Mouse (Mus musculus) frontal cortex, postnatal 10 days (tissue): ENCODE measurements around the gene Vmn2r29.
"Not testable (repeated sequence)": the region's sequence is repeated elsewhere in the genome, so short reads cannot be mapped to it uniquely, and the experiment has no call there.

Experiments used
- DNase-seq, 2 experiments: peaks; one replicate each; pipeline ENCODE4 v3.0.0; 2022; ENCODE audit warnings: low spot score in 2 of 2, mixed read lengths in 1 of 2

The Vmn2r29 gene

GRCm38 (mm10) chr7:7247228-7247627 lies at the start of gene Vmn2r29:
Gene Vmn2r29, minus strand, starts transcription at chr7:7247328.
- not testable (repeated sequence) for DNase-seq

GRCm38 (mm10) chr7:7295595-7295994 lies 48.5 kb upstream of the Vmn2r29 start:
- peak; percentile 46 to 52 for DNase-seq

GRCm38 (mm10) chr7:7281383-7281782 lies 34.3 kb upstream of the Vmn2r29 start:
- DNase-seq = no peak

DNA sequence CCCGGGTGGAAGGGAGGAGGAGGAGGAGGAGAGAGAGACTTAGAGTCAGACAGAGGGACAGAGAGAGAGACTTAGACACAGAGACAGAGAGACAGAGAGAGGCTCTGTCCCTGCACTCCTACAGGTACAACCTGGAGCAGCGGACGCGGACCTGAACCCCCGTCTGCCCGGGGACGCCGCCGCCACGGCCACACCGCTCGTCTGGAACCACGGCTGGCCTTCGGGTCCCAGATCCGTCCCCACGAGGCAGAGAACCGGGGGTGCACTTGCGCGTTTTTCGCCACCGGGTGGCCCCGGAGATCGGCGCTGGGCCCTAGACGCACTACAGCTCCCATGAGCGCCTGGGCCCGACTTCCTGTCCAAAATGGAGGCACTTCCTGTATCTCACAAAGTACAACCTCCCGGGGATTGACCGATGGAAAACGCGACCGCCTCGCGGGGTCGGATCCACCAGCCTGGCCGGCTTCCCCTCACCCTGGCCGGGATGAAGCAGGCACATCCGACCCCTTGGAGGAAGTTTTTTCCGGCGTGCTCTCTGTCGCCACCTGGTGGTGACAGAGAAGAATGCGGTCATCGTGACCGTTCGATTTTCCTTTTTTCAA lies 30.9 kb upstream of the Vmn2r29 start, which contains the start of gene Gm45844:
Gene Gm45844 (minus strand): TSS at position 324 of the 602 bp plus-strand sequence.
- DNase-seq = peak; percentile 91 to 92

DNA sequence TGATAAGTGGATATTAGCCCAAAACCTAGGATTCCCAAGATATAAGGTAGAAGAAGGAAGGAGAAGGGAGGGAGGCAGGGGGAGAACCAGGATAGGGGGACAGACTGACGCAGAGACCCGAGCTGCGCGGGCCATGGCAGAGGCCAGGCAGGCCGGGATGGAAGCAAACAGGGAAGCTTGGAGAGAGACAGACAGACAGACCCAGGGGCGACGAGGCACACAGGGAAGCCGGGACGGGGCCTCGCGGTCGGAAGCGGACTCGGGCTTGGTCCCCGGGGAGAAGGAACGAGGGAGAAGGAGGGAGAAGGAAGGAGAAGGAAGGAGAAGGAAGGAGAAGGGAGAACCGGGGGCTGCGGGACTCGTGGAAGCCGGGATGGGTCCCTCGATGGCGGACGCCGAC lies 30.4 kb upstream of the Vmn2r29 start:
- peak in 1 of 2 experiments; percentile 19 for DNase-seq

- DNase-seq = peak in 1 of 2 experiments; percentile 31
Observed at GRCm38 (mm10) chr7:7209313-7210151, 37.6 kb downstream of the Vmn2r29 start, which contains the start of gene Zfp772. Gene Zfp772, minus strand, starts transcription at chr7:7209998.

- peak; percentile 45 to 73 for DNase-seq
Observed at GRCm38 (mm10) chr7:7188191-7188942, 58.8 kb downstream of the Vmn2r29 start.

DNA sequence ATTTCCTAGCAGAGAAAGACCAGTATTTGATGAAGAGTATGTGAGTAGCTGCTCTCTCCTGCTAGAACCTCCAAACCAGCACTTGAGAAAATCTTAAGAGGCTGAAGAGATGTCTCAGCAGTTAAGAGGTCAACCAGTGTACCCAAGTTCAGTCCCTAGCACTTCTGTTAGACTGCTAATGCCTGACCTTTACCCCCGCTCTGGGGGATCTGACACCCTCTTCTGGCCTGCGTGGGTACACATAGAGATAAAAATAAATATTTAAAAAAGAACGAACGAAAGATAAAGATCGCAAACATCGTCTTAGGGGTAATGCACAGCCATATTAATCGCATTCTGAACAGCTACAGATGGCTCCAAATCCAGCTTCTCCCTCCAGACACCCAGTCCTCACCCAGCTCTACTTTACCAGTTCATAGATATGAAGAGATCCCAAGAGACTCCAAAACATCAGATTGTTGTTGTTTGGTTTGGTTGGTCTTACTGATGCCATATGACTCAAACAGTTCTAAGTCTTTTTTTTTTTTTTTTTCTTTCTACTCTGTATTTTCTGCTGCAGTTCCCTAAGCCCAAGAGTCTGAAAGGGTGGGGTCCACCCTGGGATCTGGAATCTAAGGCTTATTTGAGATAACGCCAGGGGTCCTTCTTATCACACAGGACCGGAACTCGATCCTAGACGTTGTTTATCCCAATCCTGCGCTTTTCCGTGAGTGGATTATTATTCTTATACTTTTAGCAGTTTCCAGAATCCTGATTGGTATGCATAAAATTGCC lies 59.5 kb downstream of the Vmn2r29 start:
- DNase-seq = no peak

GRCm38 (mm10) chr7:7185897-7186296 lies 61.2 kb downstream of the Vmn2r29 start:
- no peak for DNase-seq
